Mouse (Mus musculus): ENCODE measurements around the gene Zfp455. TPM values are rescaled to one million over a fixed set of nuclear protein-coding genes. Genes with fewer than 3 reads are reported as not detected.

Zfp455 gene
- total and polyA plus RNA-seq, 3 experiments = 2.3 to 5.6 (median 3.3) TPM

Other genes with a start within 250 kb of the Zfp455 start
- 1.2 TPM in 2 replicates for gene Zfp712, start 133.3 kb upstream of the Zfp455 start, total RNA-seq (2012; rRNA removed)
- gene Zfp712, start 133.3 kb upstream of the Zfp455 start, total RNA-seq (2014; rRNA removed) = 1.3 and 1.4 TPM in 2 replicates
- 0.61 and 0.71 TPM in 2 replicates for gene Zfp712, start 133.3 kb upstream of the Zfp455 start, polyA plus RNA-seq (2012; ENCODE audit: insufficient read length, low read depth)
- 0.81 and 1.1 TPM in 2 replicates for gene Zfp708, start 96.5 kb upstream of the Zfp455 start, total RNA-seq (2012; rRNA removed)
- gene Zfp708, start 96.5 kb upstream of the Zfp455 start, total RNA-seq (2014; rRNA removed) = 3.4 and 4.2 TPM in 2 replicates
- 1.1 and 1.2 TPM in 2 replicates for gene Zfp708, start 96.5 kb upstream of the Zfp455 start, polyA plus RNA-seq (2012; ENCODE audit: insufficient read length, low read depth)
- 3.4 and 4.2 TPM in 2 replicates for gene Gm28557, start 85.9 kb upstream of the Zfp455 start, total RNA-seq (2012; rRNA removed)
- 2.9 and 4.5 TPM in 2 replicates for gene Gm28557, start 85.9 kb upstream of the Zfp455 start, total RNA-seq (2014; rRNA removed)
- gene Gm28557, start 85.9 kb upstream of the Zfp455 start, polyA plus RNA-seq (2012; ENCODE audit: insufficient read length, low read depth) = 1.6 TPM in 2 replicates
- gene Rslcan18, start 78.2 kb upstream of the Zfp455 start, total RNA-seq (2012; rRNA removed) = 0.55 TPM in 2 replicates
- 0.18 and 0.81 TPM in 2 replicates for gene Rslcan18, start 78.2 kb upstream of the Zfp455 start, total RNA-seq (2014; rRNA removed)
- 0.20 and 0.57 TPM in 2 replicates for gene Rslcan18, start 78.2 kb upstream of the Zfp455 start, polyA plus RNA-seq (2012; ENCODE audit: insufficient read length, low read depth)
- 2.1 and 2.2 TPM in 2 replicates for gene Zfp759, start 72.8 kb upstream of the Zfp455 start, total RNA-seq (2012; rRNA removed)
- 6.1 and 7.1 TPM in 2 replicates for gene Zfp759, start 72.8 kb upstream of the Zfp455 start, total RNA-seq (2014; rRNA removed)
- gene Zfp759, start 72.8 kb upstream of the Zfp455 start, polyA plus RNA-seq (2012; ENCODE audit: insufficient read length, low read depth) = 2.6 and 2.7 TPM in 2 replicates
- 7.4 and 8.6 TPM in 2 replicates for gene Rsl1, start 21.3 kb upstream of the Zfp455 start, total RNA-seq (2012; rRNA removed)
- gene Rsl1, start 21.3 kb upstream of the Zfp455 start, total RNA-seq (2014; rRNA removed) = 16.0 and 18.8 TPM in 2 replicates
- 9.8 and 10.7 TPM in 2 replicates for gene Rsl1, start 21.3 kb upstream of the Zfp455 start, polyA plus RNA-seq (2012; ENCODE audit: insufficient read length, low read depth)
- 1.6 and 2.3 TPM in 2 replicates for gene Zfp458, start 84.0 kb downstream of the Zfp455 start, total RNA-seq (2012; rRNA removed)
- 3.2 and 3.3 TPM in 2 replicates for gene Zfp458, start 84.0 kb downstream of the Zfp455 start, total RNA-seq (2014; rRNA removed)
- 1.6 and 2.4 TPM in 2 replicates for gene Zfp458, start 84.0 kb downstream of the Zfp455 start, polyA plus RNA-seq (2012; ENCODE audit: insufficient read length, low read depth)
- gene Zfp457, start 112.0 kb downstream of the Zfp455 start, total RNA-seq (2012; rRNA removed) = 0.97 and 0.98 TPM in 2 replicates
- 0.66 TPM in 1 of 2 replicates, not detected in the other for gene Zfp457, start 112.0 kb downstream of the Zfp455 start, total RNA-seq (2014; rRNA removed)
- gene Zfp457, start 112.0 kb downstream of the Zfp455 start, polyA plus RNA-seq (2012; ENCODE audit: insufficient read length, low read depth) = 0.40 and 0.57 TPM in 2 replicates
- gene Zfp595, start 138.1 kb downstream of the Zfp455 start, total RNA-seq (2012; rRNA removed) = 4.6 and 5.4 TPM in 2 replicates
- 10.1 and 13.7 TPM in 2 replicates for gene Zfp595, start 138.1 kb downstream of the Zfp455 start, total RNA-seq (2014; rRNA removed)
- gene Zfp595, start 138.1 kb downstream of the Zfp455 start, polyA plus RNA-seq (2012; ENCODE audit: insufficient read length, low read depth) = 5.4 and 6.4 TPM in 2 replicates
- 1.0 and 1.1 TPM in 2 replicates for gene Gm28044, start 166.0 kb downstream of the Zfp455 start, total RNA-seq (2012; rRNA removed)
- not detected in 2 replicates for gene Gm28044, start 166.0 kb downstream of the Zfp455 start, total RNA-seq (2014; rRNA removed)
- 0.89 and 1.0 TPM in 2 replicates for gene Gm28044, start 166.0 kb downstream of the Zfp455 start, polyA plus RNA-seq (2012; ENCODE audit: insufficient read length, low read depth)
- gene Zfp953, start 166.1 kb downstream of the Zfp455 start, total RNA-seq (2012; rRNA removed) = 1.8 and 2.3 TPM in 2 replicates
- gene Zfp953, start 166.1 kb downstream of the Zfp455 start, total RNA-seq (2014; rRNA removed) = 4.6 and 5.6 TPM in 2 replicates
- 3.6 and 4.2 TPM in 2 replicates for gene Zfp953, start 166.1 kb downstream of the Zfp455 start, polyA plus RNA-seq (2012; ENCODE audit: insufficient read length, low read depth)
- gene Gm28041, start 181.2 kb downstream of the Zfp455 start, total RNA-seq (2012; rRNA removed) = 1.7 and 2.3 TPM in 2 replicates
- gene Gm28041, start 181.2 kb downstream of the Zfp455 start, total RNA-seq (2014; rRNA removed) = 0.61 and 1.1 TPM in 2 replicates
- 1.8 TPM in 1 of 2 replicates, not detected in the other for gene Gm28041, start 181.2 kb downstream of the Zfp455 start, polyA plus RNA-seq (2012; ENCODE audit: insufficient read length, low read depth)
- 4.7 and 5.1 TPM in 2 replicates for gene Zfp456, start 181.3 kb downstream of the Zfp455 start, total RNA-seq (2012; rRNA removed)
- gene Zfp456, start 181.3 kb downstream of the Zfp455 start, total RNA-seq (2014; rRNA removed) = 7.4 and 8.0 TPM in 2 replicates
- gene Zfp456, start 181.3 kb downstream of the Zfp455 start, polyA plus RNA-seq (2012; ENCODE audit: insufficient read length, low read depth) = 2.4 and 3.6 TPM in 2 replicates
- 8.3 and 9.0 TPM in 2 replicates for gene Zfp429, start 205.3 kb downstream of the Zfp455 start, total RNA-seq (2012; rRNA removed)
- 17.4 and 18.2 TPM in 2 replicates for gene Zfp429, start 205.3 kb downstream of the Zfp455 start, total RNA-seq (2014; rRNA removed)
- gene Zfp429, start 205.3 kb downstream of the Zfp455 start, polyA plus RNA-seq (2012; ENCODE audit: insufficient read length, low read depth) = 8.0 and 10.5 TPM in 2 replicates
- 0.47 and 0.63 TPM in 2 replicates for gene Zfp459, start 226.9 kb downstream of the Zfp455 start, total RNA-seq (2012; rRNA removed)
- gene Zfp459, start 226.9 kb downstream of the Zfp455 start, total RNA-seq (2014; rRNA removed) = 0.12 TPM in 1 of 2 replicates, not detected in the other
- not detected in 2 replicates for gene Zfp459, start 226.9 kb downstream of the Zfp455 start, polyA plus RNA-seq (2012; ENCODE audit: insufficient read length, low read depth)

All from CH12.LX (cell line).